Mouse (Mus musculus) intestine, embryonic 15.5 days (tissue): ENCODE data around the gene Gsn. TPM values are rescaled to one million over a fixed set of nuclear protein-coding genes. Genes with fewer than 3 reads are reported as not detected.

Experiments
- ATAC-seq: fragments of 200-750 bp; cut with Nextera tagmentation; 2 replicates; pipeline ENCODE4 v1.8.0; 2017; ENCODE audit warnings: moderate TSS enrichment, moderate library complexity
- H3K27ac ChIP-seq: fragments of 300-500 bp; sonication (generic); 2 replicates; pipeline ENCODE4 v1.5.1; 2015; ENCODE audit warnings: mild to moderate bottlenecking, inconsistent platforms
- H3K27me3 ChIP-seq: fragments of 300-500 bp; sonication (generic); replicated peaks from 2 replicates; pipeline ENCODE4 v1.6.1; 2015; ENCODE audit warnings: inconsistent platforms
- H3K36me3 ChIP-seq: fragments of 300-500 bp; sonication (generic); 2 replicates; pipeline ENCODE4 v1.6.1; 2015; ENCODE audit warnings: inconsistent platforms
- H3K4me1 ChIP-seq: fragments of 300-500 bp; sonication (generic); replicated peaks from 2 replicates; pipeline ENCODE4 v1.6.1; 2015; ENCODE audit warnings: inconsistent platforms
- H3K4me2 ChIP-seq: fragments of 300-500 bp; sonication (generic); replicated peaks from 2 replicates; pipeline ENCODE4 v1.6.1; 2015; ENCODE audit warnings: mild to moderate bottlenecking, inconsistent platforms
- H3K4me3 ChIP-seq: fragments of 300-500 bp; sonication (generic); replicated peaks from 2 replicates; pipeline ENCODE4 v1.5.1; 2015; ENCODE audit warnings: inconsistent platforms
- H3K9ac ChIP-seq: fragments of 300-500 bp; sonication (generic); 2 replicates; pipeline ENCODE4 v1.6.1; 2015; ENCODE audit warnings: inconsistent platforms
- H3K9me3 ChIP-seq: fragments of 300-500 bp; sonication (generic); 2 replicates; pipeline ENCODE4 v1.6.1; 2016; ENCODE audit warnings: inconsistent platforms
- WGBS: fragments of 180-500 bp; shearing (Covaris S2); methylation state at CpG from one replicate; pipeline ENCODE4 v1.1.7; 2015; 5-methylcytosine and 5-hydroxymethylcytosine counted together
- polyA plus RNA-seq: library from polyadenylated mRNA; unstranded; fragments of >200 nt; fragmentation: Nextera tagmentation; extraction: Ambion mirVana; gene quantifications from 2 replicates; pipeline ENCODE4 v1.2.1, GENCODE M21; 2015

Gsn gene
- polyA plus RNA-seq, 1 experiment from 2014 or later = 170 TPM

DNA sequence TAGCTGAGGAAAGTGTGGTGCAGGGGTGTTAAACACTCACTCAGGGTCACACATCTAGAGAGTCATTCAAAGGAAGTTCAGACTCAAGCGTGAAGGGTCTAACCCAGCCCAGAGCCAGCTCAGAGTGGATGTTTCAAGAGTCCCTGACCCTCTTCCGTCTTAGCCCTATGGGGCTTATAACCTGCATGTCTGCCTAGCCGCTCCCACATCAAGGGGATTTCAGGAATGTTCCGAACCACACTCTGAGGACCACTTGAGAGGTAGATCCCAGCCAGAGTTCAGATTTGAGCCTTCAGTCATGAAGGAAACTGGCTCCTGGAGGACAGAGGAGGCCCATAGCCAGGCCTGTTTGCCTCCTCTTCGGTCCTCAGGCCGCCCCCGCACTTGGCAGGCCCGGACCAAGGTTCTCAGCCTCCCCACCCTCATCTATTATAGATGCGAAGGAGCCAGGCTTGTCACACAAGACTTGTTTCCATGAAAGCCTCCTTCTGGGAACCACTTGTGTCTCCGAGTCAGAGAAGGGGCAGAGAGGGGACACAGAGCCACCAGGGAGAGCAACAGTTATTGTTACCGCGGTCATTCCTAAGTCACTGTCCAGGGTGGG, 30.9 kb downstream of the Gsn start:
- H3K4me3 ChIP-seq = no peak overlapping the region
- no peak for ATAC-seq
- H3K4me1 ChIP-seq = peaks cover 4% of the 10 kb centered on the region
- no peak overlapping the region for H3K4me2 ChIP-seq
- 87% methylated on average over 12 of the region's 12 CpGs for WGBS
- H3K27ac ChIP-seq = no peak overlapping the region
- no peaks in the 10 kb centered on the region for H3K27me3 ChIP-seq
- H3K36me3 ChIP-seq = peaks cover 11% of the 10 kb centered on the region
- H3K9me3 ChIP-seq = no peaks in the 10 kb centered on the region
- H3K9ac ChIP-seq = no peak overlapping the region

DNA sequence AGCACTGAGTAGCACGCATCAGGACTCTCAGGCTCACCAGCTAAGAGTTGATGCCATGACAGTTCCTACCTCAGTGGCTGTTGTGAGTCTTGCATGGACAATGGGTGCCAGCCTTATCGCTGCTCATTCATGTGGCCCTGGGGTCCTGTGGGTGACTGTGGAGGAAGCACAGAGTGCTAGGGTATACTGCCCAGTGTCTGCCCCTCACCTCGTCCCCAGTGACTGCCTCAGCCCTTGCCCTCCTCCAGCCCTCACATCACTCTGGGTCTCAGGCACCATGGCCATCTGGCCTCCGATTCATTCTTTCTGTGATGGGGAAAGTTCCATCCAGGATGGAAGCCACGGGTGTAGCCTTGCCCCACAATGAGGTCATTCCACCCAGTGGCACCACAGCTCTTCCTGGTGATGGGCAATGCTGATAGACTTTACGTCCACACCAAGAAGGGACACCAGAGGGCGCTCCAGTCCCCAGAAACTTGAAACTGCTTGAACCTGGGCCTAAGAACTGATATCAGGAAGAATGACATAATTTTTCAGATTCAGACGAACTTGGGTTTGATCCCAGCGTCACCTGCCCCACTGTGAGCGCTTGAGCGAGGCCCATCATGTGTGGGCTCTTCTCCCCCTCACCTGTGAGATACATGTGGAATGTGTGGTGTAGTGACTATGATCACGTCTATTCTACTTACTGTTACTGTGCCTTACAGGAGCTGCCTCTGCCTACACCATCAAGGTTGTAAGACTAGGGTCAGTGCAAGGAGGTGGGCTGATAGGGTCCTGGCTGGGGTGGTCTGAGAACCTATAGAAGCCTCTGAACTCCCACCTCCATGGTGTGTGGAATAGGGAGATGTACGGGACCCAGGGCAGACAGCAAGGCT, 32.8 kb downstream of the Gsn start:
- H3K9me3 ChIP-seq = no peaks in the 10 kb centered on the region
- H3K36me3 ChIP-seq = peaks cover 11% of the 10 kb centered on the region
- 40% methylated on average over 13 of the region's 13 CpGs for WGBS
- H3K27me3 ChIP-seq = no peaks in the 10 kb centered on the region
- H3K4me2 ChIP-seq = no peak overlapping the region
- ATAC-seq = peak; percentile 63
- no peak overlapping the region for H3K4me3 ChIP-seq
- no peak overlapping the region for H3K27ac ChIP-seq
- H3K9ac ChIP-seq = no peak overlapping the region; the same call in 1 of the 2 replicates
- H3K4me1 ChIP-seq = no peaks in the 10 kb centered on the region

DNA sequence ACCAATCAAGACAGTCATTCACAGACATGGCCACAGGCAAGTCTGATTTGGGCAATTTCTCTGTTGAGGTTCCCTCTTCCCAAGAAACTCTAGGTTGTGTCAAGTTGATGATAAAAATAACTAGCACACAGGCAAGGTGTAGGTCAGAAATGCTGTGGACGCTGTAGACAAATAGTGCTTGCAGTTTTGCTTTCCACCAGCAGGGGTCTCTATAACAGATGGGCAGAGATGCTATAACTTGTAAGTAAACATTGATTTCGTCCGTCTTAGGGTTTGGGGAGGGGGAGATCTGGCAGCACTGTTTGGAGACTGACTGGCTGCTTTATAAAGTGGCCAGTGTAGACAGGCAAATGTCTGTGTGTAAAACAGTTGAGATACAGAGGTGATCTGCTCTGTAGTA, 35.7 kb downstream of the Gsn start:
- Histone ChIP-seq H3K27ac (no peak overlapping the region), H3K4me3 (no peak overlapping the region), H3K9me3 (no peaks in the 10 kb centered on the region), H3K4me1 (no peaks in the 10 kb centered on the region), H3K9ac (no peak overlapping the region), H3K36me3 (peaks cover 11% of the 10 kb centered on the region), H3K27me3 (no peaks in the 10 kb centered on the region), H3K4me2 (no peak overlapping the region)
- ATAC-seq = no peak
- WGBS = 18% methylated on average over 3 of the region's 3 CpGs

DNA sequence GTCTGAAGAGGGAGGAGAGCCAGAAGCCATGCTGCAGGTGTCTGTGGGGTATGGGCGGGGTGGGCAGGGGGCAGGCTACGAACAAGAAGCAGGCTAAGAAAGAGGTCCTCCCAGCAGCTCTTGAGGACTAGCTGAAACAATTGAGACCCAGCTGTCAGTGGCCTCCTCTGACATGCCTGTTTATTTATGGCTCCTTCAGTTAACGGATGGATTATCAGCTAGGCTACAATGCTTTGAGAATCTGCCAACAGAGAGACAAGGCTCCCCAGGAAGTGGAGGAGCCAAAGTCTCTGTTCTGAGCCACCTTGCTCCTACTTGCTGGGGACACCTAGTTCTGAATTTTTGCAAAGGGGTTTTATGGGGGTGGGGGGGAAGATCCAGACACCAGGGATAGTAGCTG, 36.5 kb downstream of the Gsn start:
- peaks cover 11% of the 10 kb centered on the region for H3K36me3 ChIP-seq

DNA sequence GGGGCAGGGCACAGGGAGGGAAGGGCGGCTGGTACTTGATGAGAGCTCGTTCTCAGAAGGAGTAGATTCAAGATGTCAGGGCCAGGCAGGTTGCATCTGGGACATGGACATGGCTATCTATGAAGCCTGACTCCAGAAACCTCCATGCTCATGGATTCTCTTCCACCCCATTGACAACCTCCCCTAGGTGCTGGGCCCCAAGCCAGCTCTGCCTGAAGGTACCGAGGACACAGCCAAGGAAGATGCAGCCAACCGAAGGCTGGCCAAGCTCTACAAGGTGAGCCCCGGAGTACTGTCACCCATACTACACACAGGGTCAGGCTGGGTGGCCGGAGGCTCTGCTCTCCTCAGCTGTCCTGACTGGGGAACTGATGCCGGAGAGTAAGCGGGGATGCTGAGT, 37.1 kb downstream of the Gsn start:
- Histone ChIP-seq H3K4me3 (no peak overlapping the region), H3K4me2 (no peak overlapping the region), H3K4me1 (no peaks in the 10 kb centered on the region), H3K27me3 (no peaks in the 10 kb centered on the region), H3K9me3 (no peaks in the 10 kb centered on the region), H3K9ac (no peak overlapping the region), H3K36me3 (peaks cover 11% of the 10 kb centered on the region), H3K27ac (no peak overlapping the region)
- 89% methylated on average over 8 of the region's 8 CpGs for WGBS
- ATAC-seq = no peak

More for the DNA sequence above, 36.5 kb downstream of the Gsn start:
- no peak overlapping the region for H3K27ac ChIP-seq
- WGBS = 67% methylated on average over 3 of the region's 3 CpGs
- no peak overlapping the region for H3K4me2 ChIP-seq
- no peaks in the 10 kb centered on the region for H3K9me3 ChIP-seq
- H3K4me1 ChIP-seq = no peaks in the 10 kb centered on the region
- no peaks in the 10 kb centered on the region for H3K27me3 ChIP-seq
- no peak for ATAC-seq
- H3K9ac ChIP-seq = no peak overlapping the region
- H3K4me3 ChIP-seq = no peak overlapping the region

DNA sequence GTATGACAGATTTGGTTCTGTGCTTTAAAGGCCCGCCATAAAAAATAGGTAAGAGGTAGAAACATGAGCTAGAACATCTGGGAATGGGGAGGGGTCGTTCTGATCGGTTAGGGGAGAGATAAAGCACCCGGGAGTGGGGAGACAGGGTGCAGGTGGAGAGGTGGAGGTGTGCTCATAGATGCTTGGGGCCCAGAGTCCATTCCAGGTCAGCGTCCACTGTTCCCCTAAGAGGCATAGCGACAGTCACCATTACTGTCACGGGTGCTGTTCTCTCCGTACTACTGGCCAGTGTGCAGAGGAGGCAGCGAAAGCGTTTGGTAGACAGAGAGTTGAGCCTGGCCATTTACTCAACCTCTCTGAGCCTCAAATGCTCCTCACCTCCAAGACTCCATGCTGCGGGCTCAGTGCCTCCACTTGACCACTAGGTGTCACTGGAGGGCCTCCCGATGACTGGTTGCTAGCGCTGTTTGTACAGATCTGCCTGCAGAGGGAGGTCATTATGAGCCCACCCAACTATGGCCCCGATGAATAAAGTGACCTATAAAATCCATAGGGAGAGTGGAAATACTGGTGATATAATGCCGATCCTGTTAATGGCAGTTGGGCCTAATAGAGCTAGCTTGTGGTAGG, 41.6 kb downstream of the Gsn start:
- Histone ChIP-seq H3K4me2 (no peak overlapping the region), H3K27ac (no peak overlapping the region), H3K36me3 (no peaks in the 10 kb centered on the region), H3K9ac (no peak overlapping the region), H3K4me1 (peaks cover 10% of the 10 kb centered on the region), H3K27me3 (no peaks in the 10 kb centered on the region), H3K9me3 (no peaks in the 10 kb centered on the region), H3K4me3 (no peak overlapping the region)
- ATAC-seq = peak; percentile 55; the same call in 1 of the 2 replicates
- 27% methylated on average over 15 of the region's 15 CpGs for WGBS

DNA sequence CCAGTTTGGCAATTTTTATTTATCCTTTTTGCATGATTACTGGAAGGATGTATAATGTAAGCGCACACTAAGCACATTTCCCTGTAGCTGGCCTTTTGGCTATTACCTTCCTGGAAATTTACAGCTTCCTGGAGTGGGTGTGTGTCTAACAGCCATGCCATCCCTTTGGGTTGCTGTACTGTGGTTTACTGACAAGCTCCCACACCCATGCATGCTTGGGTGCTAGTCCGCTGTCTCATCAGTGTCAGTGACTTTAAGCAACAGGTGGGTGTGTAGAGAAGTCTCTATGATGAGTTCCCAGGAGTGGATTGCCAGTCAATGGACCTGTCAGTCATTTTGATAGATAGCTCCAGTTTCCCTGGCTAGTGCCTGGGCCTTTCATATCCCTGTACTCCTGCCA, 43.3 kb downstream of the Gsn start:
- peaks cover 10% of the 10 kb centered on the region for H3K4me1 ChIP-seq
- WGBS = 83% methylated on average over 2 of the region's 2 CpGs
- H3K36me3 ChIP-seq = no peaks in the 10 kb centered on the region
- no peak overlapping the region for H3K4me3 ChIP-seq
- H3K27ac ChIP-seq = no peak overlapping the region
- no peak overlapping the region for H3K4me2 ChIP-seq
- no peaks in the 10 kb centered on the region for H3K9me3 ChIP-seq
- ATAC-seq = no peak
- H3K9ac ChIP-seq = no peak overlapping the region
- H3K27me3 ChIP-seq = no peaks in the 10 kb centered on the region

DNA sequence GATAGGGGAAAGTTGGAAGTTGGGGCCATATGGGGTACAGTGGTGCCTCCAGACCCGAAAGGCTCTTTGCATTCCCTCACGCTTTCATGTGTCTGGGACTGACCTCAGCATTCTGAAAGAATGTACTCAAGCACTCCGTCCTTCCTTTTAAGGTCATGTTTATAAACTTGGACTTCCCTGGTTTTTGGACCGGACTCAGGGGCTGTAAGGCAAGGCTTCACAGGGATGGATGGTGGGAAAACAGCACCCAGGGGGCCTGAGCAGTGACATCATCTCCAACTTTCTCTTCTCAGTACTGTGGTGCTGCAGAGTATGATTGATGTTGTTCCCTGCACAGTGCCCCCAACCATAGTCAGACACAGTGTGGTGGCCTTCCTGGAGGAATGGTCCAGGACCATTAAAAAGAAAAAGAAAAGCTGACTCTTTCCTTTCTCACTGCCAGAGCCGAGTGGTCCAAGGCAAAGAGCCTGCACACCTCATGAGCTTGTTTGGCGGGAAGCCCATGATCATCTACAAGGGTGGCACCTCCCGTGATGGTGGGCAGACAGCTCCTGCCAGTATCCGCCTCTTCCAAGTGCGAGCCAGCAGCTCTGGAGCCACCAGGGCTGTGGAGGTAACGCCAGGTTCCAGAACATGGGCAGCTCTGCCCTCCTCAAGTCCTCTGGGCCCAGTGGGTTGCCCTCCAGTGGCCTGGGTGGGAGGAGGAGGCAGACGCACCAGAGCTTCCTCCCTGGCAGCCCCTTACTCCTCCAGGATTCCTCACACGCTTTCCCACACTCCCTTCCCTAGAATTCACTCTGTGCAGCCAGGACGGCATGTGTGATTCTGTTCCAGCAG, 46.1 kb downstream of the Gsn start:
- H3K27me3 ChIP-seq = no peaks in the 10 kb centered on the region
- H3K4me2 ChIP-seq = no peak overlapping the region
- H3K9ac ChIP-seq = no peak overlapping the region
- H3K27ac ChIP-seq = peak overlapping the region; percentile 75
- WGBS = 57% methylated on average over 13 of the region's 13 CpGs
- no peaks in the 10 kb centered on the region for H3K36me3 ChIP-seq
- H3K4me3 ChIP-seq = no peak overlapping the region
- peaks cover 10% of the 10 kb centered on the region for H3K4me1 ChIP-seq
- no peaks in the 10 kb centered on the region for H3K9me3 ChIP-seq
- ATAC-seq = peak; percentile 79

DNA sequence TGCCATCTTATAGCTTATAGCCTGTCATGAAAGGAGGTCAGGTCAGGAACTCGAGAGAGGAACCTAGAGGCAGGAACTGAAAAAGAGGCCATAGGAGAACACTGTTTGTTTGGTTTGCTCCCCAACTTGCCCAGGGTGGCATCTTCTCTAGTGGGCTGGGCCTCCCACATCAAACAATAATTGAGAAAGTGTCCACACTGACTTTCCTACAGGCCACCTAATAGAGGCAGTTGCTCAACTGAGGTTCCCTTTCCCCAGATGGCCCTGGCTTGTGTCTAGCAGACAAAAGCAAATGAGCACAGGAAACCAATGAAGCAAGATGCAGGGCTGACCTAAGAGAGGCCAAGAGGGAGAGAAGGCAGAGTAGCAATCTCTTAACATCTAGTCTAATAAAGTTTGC, 52.0 kb downstream of the Gsn start:
- Histone ChIP-seq H3K27me3 (no peaks in the 10 kb centered on the region), H3K9ac (no peak overlapping the region), H3K4me3 (no peak overlapping the region), H3K9me3 (no peaks in the 10 kb centered on the region), H3K4me2 (no peak overlapping the region), H3K4me1 (no peaks in the 10 kb centered on the region), H3K36me3 (no peaks in the 10 kb centered on the region), H3K27ac (no peak overlapping the region)
- WGBS = 37% methylated on average over 1 of the region's 1 CpGs
- ATAC-seq = no peak

DNA sequence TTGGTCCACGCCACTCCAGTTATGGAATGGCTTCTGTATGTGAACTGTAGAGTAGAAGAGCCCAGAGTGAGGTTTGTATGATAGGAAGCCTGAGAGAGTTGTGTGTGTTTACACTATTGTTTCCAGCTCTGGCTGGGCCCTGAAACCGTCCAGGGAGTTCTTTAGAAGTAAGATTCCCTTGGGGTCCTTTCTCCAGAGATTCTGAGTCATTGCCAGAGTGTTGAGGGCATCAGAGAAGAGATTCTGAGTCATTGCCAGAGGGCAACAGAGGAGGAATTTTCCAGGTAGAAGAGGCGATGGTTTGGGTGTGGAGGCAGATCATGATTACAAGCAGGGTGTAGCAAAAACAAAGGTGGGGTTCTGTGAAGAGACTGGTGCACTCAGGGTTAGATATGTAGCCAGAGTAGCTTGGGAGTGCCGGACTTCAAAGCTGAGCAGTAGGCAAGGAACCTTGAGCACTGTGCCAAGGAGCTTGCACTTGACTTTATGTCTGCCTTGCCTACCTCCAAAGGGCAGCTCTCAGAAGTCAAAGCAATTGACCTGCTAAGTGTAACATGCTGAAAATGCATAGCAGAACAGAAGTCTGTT, 53.8 kb downstream of the Gsn start:
- H3K9ac ChIP-seq = no peak overlapping the region
- H3K4me1 ChIP-seq = no peaks in the 10 kb centered on the region
- no peak for ATAC-seq
- H3K27ac ChIP-seq = no peak overlapping the region
- no peak overlapping the region for H3K4me2 ChIP-seq
- 74% methylated on average over 4 of the region's 4 CpGs for WGBS
- no peaks in the 10 kb centered on the region for H3K27me3 ChIP-seq
- no peaks in the 10 kb centered on the region for H3K36me3 ChIP-seq
- H3K9me3 ChIP-seq = no peaks in the 10 kb centered on the region
- no peak overlapping the region for H3K4me3 ChIP-seq

DNA sequence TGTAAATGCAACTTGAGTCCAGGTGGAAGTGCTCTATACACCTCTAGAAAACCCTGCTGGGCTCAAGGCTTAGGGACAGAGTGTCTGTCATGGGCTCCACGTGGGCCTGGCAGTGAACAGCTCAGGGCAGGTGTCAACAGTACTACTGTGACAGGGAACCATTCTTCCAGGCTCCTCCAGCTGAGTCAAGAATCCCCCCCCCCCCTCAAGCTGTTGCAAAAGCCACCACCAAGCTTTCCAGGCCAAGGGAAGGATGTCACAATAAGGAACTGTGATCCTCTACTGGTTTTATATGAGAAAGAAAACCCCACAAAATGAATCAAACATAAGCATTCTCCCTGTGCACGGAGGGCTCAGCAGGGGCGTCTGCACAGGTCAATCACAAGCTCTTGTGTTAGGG, 58.1 kb downstream of the Gsn start:
- no peak for ATAC-seq
- 46% methylated on average over 3 of the region's 3 CpGs for WGBS
- Histone ChIP-seq H3K27me3 (no peaks in the 10 kb centered on the region), H3K4me2 (no peak overlapping the region), H3K9me3 (no peaks in the 10 kb centered on the region), H3K4me1 (no peaks in the 10 kb centered on the region), H3K9ac (no peak overlapping the region), H3K27ac (no peak overlapping the region), H3K36me3 (no peaks in the 10 kb centered on the region), H3K4me3 (no peak overlapping the region)

DNA sequence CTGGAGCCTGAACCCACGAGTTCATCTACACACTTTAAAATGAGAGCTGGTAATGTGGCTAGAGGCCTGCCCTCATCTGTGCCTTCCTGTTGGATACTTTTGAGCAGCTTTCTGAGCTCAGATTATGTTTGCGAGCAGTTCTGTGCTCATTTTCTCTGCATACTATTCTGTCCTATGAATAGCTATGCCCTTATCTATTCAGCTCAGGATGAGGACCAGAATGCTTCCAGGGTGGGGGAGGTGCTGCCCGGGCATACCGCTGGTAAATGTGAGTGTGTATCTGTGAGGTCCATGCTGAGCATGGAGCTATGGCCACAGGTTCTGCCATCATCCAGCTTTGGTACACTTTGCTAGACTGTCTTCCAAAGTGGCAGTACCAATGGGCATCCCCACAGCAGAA, 61.4 kb downstream of the Gsn start:
- Histone ChIP-seq H3K9ac (no peak overlapping the region), H3K4me1 (no peaks in the 10 kb centered on the region), H3K27ac (no peak overlapping the region), H3K27me3 (no peaks in the 10 kb centered on the region), H3K4me3 (no peak overlapping the region), H3K36me3 (no peaks in the 10 kb centered on the region), H3K9me3 (no peaks in the 10 kb centered on the region), H3K4me2 (no peak overlapping the region)
- 86% methylated on average over 4 of the region's 4 CpGs for WGBS
- no peak for ATAC-seq
